Mouse (Mus musculus) spleen, postnatal 10 days (tissue): ENCODE measurements around the gene G3bp1.

Experiments used
- DNase-seq, 2 experiments: peaks; one replicate each; pipeline ENCODE4 v3.0.0; 2021 to 2022; ENCODE audit warnings: low spot score in 2 of 2

Gene G3bp1

DNA sequence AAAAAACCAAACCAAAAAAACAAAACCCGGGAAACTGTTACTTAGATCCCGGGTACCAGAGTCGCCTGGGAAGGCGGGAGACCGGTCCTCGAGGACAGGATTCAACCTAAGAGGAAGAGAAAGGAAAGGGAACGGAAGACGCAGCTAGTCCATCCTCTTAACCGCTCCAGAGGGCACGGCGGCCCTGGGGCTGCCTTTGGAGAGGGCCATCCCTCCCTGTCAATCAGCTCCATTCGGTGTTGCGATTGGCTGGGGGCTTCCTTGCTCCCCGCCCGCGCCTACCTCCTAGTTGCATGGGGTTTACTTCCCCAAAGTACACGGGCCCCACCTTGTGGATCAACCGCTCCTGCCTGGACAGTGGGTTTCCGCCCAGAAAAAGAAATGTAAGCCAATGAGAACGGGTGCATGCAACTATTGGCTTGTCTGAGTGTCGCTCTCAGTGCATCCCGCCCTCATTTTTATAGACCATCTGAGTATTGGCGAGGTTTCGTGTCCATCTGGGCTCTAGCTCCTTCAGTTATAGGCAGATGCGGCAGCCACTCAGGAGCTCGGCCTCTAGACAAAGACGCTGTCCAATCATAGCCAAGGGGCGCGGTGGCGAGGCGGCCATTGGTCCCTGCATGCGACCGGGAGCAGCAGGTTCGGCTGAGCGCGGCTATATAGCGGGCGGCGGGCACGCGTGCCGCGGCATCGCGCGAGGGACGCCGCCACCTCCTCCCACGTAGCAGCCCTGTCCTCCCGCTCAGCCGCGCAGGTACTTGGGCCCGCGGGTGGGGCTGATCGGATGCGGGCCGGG lies at the start of gene G3bp1:
Gene G3bp1, plus strand, starts transcription at position 638 of the 796 bp plus-strand sequence.
- peak; percentile 96 to 98 for DNase-seq

DNA sequence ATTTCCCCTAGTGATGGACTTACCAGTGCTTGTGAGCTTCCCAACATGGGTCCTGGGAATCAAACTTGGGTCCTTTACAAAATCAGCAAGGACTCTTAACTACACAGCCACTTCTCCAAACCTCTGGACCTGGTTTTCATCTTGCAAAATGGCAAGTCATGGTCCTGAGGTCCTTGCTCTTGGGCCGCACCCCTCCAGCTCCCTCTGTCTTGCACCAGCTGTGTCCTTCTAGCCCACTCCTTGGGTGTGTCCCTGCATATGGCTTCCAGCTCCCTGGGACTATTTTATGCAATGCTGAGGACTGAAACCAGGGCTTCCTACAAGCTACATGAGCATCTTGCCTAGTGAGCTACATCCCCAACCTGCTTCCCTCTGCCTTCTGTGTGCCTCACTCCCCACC lies 46.5 kb upstream of the G3bp1 start, which contains the start of gene Sparc:
Gene Sparc, minus strand, starts transcription at position 206 of the 400 bp plus-strand sequence.
- no peak for DNase-seq

DNA sequence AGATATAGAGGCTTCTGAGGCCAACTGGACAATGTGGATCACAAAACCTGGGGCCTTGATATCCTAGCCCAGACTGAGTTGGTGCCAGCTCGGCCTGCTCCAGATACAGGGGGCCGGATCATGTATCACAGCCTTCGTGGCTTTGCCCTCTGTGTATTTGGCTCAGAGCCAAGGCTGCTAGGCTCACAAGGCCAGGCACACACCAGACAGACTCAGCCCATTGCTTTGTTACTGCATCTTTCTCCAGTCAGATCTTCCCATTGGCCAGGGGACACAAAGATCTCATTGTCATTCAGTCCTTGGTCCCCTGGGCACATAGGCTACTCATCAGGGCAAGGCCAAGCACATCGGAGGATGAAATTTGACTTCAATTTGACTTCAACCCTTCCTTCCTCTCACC lies 45.7 kb upstream of the G3bp1 start:
- DNase-seq = no peak

DNA sequence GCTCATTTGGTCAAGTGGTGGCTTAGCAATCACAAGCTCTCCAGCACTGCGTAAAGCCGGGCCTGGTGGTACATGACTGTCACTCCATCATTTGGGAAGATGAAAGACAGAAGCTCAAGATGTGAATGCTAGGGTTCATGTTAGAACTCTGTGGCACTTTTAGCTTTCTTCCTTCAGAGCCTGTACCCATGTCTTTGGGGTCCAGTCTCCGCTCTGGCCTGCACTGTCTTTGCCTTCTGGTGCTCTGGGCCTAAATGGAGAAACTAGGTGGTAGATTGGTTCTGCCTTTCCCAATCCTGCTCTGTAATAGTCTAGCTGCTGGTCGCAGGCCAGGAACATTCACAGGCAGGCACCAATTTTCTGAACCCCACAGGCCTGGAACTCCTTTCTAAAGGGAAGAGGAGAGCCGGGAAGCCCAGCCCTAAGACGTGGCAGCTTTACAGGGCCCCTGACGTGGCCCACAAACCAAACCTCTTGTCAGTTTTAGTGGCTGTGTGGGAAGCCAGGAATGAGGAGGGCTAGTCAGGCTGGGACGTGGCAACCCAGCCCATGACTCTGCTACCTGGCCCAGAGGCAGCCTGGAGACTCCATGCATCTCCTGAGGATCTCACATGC lies 44.6 kb upstream of the G3bp1 start:
- DNase-seq = no peak

DNA sequence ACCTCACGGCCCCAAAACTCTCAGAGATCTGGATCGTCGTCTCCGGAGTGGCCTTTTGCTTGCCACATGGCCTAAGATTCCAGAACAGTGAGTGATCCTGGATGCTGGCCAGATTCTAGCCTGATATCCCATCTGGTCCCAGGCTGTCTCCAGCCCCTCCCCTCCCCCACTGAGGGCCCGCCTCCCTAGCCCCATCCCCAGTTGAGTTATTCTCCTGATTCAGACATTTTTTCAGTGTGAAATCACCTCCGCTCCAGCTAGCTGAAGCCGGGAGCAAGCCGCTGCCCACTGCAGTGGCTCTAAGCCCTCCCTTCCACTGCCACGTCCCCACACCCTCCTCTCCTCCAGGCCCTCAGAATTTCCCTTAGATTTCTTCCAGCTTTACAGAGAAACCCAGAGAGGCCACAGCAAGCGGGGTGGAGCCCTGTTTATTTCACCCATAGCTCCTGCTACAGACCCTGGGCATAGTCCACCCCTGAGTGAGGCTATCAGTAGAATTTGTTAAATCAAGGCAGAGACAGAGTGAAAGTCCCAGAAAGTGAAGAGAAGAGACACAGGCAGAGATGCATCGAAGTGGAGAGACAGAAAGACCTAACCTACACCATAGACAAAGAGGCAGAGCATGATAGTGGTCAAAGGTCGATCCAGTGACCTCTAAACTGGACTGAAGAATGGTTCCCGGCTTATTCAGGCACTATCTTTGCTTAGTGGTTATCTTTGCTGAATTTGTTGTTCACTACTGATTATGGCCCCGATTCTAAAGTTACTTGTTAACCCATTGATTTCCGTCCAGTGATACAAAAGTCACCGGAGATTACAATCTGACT lies 41.1 kb upstream of the G3bp1 start:
- peak in 1 of 2 experiments; percentile 44 for DNase-seq

DNA sequence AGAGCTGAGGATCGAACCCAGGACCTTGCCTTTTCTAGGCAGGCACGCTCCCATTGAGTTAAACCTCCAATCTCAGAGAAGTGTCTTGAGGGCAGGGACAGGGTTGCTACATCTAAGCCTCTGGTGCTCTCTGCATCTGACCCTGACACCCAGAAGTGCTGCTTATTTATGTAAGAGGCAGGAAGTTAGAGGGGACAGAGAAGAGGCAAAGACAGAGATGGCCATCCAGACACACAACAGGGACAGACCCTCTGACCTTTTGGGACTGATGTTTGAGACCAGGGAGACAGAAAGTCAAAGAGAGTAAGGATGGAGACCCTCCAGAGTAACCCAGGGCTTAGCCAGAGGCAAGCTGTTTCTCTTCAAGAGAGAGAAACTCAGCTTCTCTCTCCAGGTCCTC lies 39.5 kb upstream of the G3bp1 start:
- no peak for DNase-seq

DNA sequence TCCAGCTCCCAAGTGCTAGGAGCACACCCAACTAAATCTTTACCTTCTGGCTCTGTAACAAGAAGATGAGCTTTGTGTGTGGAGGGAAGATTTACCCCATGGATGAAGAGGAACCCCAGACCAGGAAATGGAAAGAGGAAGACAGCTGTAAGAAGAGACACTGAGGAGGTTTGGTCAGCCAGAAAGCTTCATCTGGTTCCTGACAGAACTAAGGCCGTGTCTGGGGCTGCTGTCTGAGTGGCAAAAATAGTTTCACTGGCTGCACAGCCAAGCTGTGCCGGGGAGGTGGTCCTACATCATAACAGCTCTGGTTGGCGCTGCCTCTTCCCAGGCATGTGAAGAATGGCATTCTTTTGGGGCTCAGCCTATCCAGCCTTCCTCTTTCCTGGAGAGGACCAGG lies 36.5 kb upstream of the G3bp1 start:
- DNase-seq = no peak

DNA sequence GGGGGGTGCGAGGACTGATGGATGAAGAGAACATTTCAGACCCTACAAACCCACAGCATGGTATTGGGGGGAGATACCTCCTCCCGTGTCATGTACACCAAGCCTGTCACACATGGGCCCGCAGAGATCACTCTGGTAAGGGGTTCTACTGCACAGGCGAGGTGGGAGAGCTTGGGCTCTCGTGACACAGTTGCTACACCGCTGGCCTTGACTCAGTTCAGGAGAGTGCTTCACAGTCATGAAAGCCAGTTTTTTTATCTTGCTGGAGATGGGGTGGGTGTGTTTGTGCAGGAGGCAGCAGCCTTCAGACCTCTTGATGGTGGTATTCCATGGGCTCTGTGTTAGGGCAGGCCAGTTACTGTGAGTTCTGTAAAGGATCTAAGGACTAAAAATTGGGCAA lies 33.4 kb upstream of the G3bp1 start:
- DNase-seq = no peak

DNA sequence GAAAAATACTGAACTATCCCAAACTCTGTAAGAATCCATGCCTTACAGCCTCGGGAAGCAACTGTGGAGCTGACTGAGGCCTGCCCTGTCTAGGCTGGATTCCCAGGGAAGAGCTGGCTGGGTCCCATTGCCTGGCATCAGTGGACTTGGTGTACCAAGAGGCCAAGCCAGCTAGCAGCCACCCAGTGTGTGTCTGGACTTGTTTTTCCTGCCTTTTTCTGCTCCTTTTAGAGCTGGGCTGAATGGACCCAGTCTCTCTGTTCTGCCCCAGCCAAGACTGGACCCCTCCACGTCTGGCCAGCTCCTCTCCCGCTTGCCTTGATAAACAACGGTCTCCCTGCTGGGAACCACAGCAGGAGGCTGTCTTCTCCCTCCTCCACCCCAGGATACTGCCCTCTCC lies 31.5 kb upstream of the G3bp1 start:
- DNase-seq = no peak

DNA sequence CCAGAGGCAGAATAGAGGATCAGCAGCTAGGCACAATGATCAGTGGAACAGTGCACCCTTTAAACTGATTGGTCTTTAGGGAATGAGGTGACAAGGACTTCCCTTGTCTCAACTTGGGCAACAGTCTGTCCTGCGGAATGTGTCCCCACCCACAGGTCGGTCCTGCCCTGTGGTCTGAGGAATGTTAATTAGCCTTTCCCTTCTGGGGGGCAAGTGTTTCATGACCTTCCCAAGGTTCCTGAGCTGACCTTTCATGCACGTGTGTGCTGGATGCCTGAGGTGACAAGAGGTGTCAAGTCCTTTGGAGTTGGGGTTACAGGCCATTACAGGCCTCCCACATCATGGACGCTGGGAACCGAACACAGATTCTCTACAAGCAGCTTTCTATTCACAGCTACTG lies 29.8 kb upstream of the G3bp1 start:
- DNase-seq = no peak

DNA sequence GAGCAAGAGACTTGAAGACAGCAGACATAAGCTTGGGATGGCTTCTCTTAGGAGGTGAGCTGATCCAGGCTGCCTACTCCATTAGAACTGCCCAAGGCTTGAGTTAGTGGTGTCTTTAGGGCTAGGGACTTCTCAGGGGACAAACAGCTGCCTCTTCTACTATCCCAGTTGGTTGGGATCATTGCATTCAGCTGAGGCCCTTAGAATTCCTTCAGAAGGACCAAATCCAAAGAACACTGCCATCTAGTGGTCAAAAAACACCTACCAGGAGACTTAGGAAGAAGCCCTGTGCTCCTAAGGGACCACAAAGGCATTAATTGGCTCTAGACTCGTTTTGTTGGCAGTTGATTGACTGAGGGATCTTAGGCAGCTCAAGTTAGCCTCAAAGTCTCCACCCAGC lies 24.7 kb upstream of the G3bp1 start:
- no peak for DNase-seq

DNA sequence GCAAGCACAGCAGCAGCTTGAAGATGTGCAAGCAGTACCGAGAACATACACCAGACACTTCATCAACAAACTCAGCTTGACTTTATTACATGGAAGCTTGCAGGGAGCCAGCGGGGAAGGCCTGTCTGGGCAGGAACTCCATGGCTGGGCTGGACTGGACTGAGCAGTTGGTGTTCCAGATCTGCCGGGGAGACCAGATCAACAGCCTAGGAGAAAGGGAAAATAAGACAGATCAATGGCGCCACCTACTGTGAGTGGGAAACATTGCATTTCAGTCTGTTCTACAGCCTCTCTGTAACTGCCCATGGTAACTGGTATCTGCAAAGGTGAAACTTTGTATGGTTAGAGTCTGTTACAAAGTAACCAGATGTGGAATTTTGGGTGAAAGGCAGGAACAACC lies 22.9 kb upstream of the G3bp1 start:
- peak; percentile 62 to 74 for DNase-seq

DNA sequence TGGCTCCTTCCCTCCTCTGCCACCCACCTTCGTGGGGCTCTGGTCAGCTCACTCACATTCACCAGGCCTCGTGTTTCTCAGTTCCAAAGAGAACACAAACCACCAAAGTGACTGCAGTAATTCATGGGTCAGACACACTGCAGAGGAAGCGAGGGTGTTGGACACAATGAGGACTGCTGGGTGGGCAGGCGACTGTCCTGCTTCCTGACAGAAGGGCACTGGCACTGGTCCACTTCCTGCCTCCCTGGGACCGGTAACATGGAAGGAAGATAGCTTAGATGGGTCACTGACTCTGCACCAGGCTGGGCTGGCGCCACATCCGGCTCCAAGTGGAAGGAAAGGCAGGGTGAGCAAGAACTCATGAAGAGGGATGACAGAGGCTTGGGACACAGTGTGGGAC lies 20.0 kb upstream of the G3bp1 start:
- no peak for DNase-seq

DNA sequence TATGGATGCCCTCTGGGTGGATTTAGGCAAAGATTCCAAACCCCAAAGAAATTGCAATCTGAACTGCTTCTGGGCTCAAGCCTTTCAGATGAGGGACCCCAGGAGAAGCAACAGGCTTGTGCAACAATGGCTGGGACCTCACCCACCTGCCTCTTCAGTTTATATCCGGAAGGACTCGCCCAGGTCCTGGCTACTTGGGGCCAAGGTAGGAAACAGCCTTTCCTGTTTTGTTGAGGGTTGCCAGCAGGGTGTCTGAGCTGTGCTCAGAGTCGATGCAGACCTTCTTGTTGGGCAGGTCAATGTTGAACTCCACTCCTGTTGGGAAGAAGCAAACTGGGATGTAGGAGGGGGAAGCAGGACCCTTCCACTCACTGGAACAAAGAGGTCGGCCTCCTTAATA lies 19.2 kb upstream of the G3bp1 start:
- no peak for DNase-seq

DNA sequence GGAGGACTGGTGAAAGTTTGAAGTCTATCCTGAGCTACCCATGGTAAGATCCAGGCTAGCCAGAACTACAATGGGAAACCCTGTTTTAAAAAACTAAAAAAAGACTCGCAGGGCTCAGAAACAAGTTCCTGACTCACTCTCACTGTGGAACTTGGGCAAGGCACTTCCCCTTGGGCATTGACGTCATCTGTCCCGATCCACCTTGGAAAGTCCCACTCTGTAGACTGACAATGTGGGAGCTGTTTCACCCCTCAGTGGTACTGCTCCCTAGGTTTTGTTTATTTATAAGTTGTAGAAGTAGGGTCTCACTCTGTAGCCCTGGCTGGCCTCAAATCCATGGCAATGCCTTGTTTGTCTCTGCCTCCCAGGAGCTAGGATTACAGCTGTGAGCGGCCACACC lies 15.8 kb upstream of the G3bp1 start:
- no peak for DNase-seq

DNA sequence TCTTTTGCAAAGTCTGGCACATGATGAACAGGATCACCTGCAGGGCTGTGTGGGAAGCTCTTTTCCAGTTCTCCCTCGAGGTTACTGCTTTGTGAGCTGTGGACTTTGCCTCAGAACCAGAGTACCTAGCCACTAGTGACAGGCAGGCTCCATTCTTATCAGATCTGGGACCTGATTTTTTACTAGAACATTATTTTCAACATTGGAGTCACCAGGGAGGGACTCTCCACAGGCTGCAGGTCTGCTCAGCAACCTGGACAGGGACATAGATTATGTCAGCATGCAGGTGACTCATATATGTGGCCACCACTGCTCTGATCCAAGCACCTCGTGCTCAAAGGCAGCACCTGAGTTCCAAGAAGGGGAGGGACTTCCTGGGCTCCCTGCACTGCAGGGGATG lies 14.3 kb upstream of the G3bp1 start:
- no peak for DNase-seq

DNA sequence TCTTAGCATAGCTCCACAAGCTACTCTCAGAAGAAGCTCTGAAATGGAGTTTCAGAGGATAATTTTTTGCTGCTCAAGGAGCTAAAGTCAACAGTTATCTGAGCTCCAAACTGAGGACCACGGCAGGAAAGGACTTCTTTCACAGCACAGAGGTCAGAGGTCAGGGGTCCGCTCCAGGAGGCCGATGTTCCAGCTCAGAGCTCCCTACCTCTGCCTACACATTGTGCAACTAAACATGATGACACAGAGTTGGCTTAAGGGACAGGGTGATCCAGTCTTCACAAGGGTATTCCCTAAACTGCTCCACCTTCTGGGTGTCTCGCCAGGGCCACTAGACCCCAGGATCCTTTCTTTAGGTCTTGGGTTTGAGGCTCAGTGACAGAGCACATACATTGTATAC lies 11.0 kb upstream of the G3bp1 start:
- DNase-seq = no peak

DNA sequence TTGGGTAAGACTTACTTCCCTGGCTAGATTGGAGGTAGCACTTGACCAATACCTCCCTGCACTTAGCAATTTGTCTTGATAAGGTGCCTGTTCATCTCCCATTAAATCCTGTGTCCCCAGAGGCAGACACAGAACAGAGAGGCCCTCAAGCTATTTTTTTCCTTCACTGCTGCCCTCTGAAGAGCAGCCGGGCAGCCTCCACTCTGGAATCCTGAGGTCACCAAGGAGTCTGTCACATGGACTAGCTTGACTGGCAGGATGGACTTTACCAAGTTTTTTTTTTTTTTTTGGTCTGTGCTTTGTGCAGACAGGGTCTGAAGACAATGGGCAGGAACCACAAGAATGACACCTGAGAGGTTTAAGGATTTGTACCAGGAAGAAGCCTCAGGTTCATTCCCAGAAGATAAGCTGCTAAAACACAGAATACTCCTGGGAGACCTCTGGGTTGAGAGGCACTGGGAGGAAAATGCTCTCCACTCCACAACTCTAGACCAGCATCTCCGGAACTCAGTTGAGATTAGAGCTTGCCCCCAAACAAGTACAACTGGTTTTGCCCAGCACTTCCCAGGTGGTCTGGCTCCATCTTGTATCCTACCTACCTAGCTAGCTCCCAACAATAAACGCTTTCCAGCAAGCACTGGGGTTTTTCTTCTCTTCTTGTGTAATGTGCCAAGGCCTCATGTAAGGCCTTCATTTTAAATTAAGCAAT lies 9.5 kb upstream of the G3bp1 start:
- DNase-seq = no peak

DNA sequence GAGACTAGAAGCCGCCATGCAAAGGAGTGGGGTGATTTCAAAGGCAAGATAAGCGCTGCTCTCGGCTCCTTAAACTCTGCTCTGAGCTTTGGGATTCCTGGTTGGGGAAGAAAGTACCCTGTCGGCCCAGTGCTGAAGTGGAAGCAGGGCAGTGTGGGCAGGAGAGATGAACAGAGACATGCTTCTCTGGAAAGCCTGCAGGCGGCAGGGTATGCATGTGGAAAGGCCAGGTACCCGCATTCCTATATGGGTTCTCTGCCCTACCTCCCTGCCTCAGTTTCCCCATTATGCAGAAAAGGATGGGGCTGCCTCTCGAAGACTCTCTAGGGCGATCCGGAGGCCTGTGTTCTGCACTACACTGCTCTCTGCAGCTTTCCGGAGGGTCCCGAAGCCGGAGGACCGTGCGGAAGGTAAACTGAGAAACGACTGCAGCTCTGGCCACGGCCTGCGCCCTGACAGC lies 8.9 kb upstream of the G3bp1 start:
- DNase-seq = peak in 1 of 2 experiments; percentile 56

DNA sequence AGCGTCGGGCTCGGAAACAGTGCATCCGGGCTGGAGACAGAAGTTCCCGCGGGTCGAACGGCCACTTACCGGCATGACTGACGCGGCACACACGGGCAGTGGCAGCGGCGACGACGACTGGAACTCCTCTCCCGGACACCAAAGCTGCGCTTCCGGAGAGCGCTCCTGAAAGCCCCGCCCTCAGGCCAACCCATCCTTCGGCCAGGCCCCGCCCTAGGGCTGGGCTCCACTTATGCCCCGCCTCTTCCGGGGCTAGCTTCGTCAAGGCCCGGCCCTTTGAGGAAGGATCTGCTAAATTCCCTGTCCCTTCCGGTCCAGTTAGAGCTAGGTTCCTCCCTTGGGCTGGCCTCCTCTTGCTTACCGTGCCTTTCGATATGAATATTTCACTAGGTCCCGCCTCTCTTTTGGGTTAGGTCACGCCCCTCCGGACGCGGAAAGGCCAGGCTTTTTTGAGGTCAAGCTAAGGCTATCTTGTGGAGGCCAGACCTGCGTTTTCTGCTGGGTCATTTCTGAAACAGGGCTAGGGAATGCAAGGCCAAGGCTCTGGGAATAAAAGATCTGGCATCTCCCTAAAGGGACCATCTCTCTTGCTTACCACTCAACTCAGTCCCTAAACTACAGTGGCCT lies 8.4 kb upstream of the G3bp1 start, which contains the start of gene Atox1:
Gene Atox1, minus strand, starts transcription at position 221 of the 627 bp plus-strand sequence.
- peak; percentile 83 to 96 for DNase-seq

DNA sequence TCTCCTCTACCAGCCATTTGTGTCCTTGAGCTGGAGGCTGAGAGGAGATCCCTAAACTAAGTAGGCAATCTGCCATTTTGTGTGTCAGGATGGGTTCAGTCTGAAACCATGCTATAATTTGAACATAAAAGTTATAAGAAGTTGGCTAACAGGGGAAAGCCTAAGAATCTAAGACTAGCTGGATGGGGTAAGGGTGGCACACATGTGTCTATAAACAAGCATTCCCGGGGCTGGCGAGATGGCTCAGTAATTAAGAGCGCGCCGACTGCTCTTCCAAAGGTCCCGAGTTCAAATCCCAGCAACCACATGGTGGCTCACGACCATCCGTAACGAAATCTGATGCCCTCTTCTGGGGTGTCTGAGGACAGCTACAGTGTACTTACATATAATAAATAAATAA lies 7.3 kb upstream of the G3bp1 start:
- DNase-seq = no peak
